Mouse (Mus musculus) ES-Bruce4 (cell line): ENCODE measurements around the gene Cped1. TPM values are rescaled to one million over a fixed set of nuclear protein-coding genes. Genes with fewer than 3 reads are reported as not detected.

ENCODE experiments used
- H3K27ac ChIP-seq: 2 replicates; pipeline ENCODE4 v1.5.1; 2012; ENCODE audit warnings: low read length, inconsistent platforms; ENCODE audit not compliant: insufficient read depth
- H3K27me3 ChIP-seq: 2 replicates; pipeline ENCODE4 v1.6.1; 2012; ENCODE audit warnings: mild to moderate bottlenecking, low read length, inconsistent platforms; ENCODE audit not compliant: control insufficient read depth, poor library complexity, insufficient read depth, severe bottlenecking
- H3K36me3 ChIP-seq: 2 replicates; pipeline ENCODE4 v1.6.1; 2012; ENCODE audit warnings: inconsistent platforms, mild to moderate bottlenecking, low read length, moderate library complexity; ENCODE audit not compliant: control insufficient read depth, poor library complexity, insufficient read depth, severe bottlenecking
- H3K4me1 ChIP-seq: one replicate; pipeline ENCODE4 v1.8.1; 2011; ENCODE audit warnings: low read length; ENCODE audit not compliant: control insufficient read depth, insufficient read depth
- H3K4me3 ChIP-seq: 2 replicates; pipeline ENCODE4 v1.5.1; 2011; ENCODE audit warnings: low read depth, mild to moderate bottlenecking, low read length
- H3K9ac ChIP-seq: 2 replicates; pipeline ENCODE4 v1.6.1; 2012; ENCODE audit warnings: low read depth, mild to moderate bottlenecking, inconsistent platforms; ENCODE audit not compliant: poor library complexity, severe bottlenecking
- H3K9me3 ChIP-seq: replicated peaks from 2 replicates; pipeline ENCODE4 v1.6.1; 2012; ENCODE audit warnings: mild to moderate bottlenecking, low read length, inconsistent platforms; ENCODE audit not compliant: control insufficient read depth, poor library complexity, insufficient read depth, severe bottlenecking
- CTCF ChIP-seq: IDR thresholded peaks from one replicate; pipeline ENCODE4 v1.8.1; 2011; ENCODE audit warnings: low read depth, low read length
- EP300 ChIP-seq: IDR thresholded peaks from 2 replicates; pipeline ENCODE4 v1.6.1; 2011; ENCODE audit warnings: low read depth, low read length; ENCODE audit not compliant: insufficient read depth
- POLR2A ChIP-seq: IDR thresholded peaks from one replicate; pipeline ENCODE4 v1.8.1; 2011; ENCODE audit warnings: low read length; ENCODE audit not compliant: insufficient read depth
- polyA plus RNA-seq: library from polyadenylated mRNA; stranded (reverse); fragments of >200 nt; gene quantifications from 2 replicates; pipeline ENCODE4 v1.2.4, GENCODE M21; 2011; ENCODE audit warnings: low read depth; ENCODE audit not compliant: missing spikeins, insufficient read depth, insufficient read length

Gene Cped1
- polyA plus RNA-seq, 1 experiment, result 0.90 TPM

DNA sequence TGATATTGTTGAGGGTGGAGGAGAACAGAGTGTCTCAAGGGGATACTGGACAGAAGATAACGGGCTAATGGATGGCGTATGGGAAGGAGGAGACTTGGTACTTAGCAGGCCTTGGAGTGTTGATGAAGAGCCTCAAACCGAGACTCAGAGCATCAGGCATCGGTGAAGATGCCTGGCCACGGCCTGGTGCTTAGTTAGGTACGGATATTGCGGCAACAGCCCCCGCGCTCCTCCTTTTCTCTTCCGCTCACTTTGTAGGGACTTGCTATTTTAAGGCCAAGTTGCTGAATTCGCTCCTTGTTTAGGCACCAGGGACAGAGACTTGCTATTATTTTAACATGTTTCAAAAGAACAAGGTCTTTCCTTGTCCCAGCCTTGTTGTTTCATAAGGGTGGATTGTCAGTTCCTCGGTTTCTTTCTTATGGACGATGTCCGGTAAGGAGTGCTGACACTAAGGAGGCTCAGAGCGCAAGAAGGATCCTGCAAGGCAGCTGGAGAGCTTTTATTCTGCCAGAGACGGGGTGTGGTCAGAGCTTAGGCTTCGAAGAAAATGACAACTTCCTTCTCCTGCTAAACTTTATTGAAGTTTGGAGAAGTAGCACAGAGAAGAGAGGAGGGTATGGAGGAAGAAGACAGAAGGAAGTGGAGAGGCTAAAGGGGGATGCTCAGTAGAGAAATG lies 16.9 kb downstream of the Cped1 start:
- no peaks in the 10 kb centered on the region for H3K9me3 ChIP-seq
- no peaks in the 10 kb centered on the region for H3K27me3 ChIP-seq
- no peak for TF ChIP-seq CTCF
- no peak for TF ChIP-seq POLR2A
- no peak for TF ChIP-seq EP300
- no peak overlapping the region for H3K9ac ChIP-seq
- H3K4me1 ChIP-seq, result peaks cover 2% of the 10 kb centered on the region
- no peak overlapping the region for H3K27ac ChIP-seq
- H3K4me3 ChIP-seq, result no peak overlapping the region
- H3K36me3 ChIP-seq, result no peaks in the 10 kb centered on the region

DNA sequence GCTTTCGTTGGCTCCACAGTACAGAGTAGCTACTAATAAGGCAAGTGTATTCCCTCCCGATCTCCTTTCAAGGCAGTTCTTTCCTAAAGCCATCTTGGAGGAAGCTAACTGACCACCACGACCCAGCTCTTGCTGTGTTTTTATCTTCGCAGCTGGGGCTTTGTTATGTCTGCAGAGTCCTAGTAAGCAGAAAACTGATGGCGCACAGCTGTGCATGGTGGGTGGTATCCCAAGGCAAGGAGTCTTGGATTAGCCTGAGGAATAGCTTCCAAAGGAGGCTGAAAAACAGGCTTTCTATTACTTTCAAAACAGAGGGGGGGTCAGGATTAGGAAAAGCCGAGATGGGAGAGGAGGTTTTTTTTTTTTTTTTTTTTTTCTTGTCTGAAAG lies 17.5 kb downstream of the Cped1 start:
- Histone ChIP-seq H3K4me1 (peaks cover 4% of the 10 kb centered on the region), H3K9me3 (no peaks in the 10 kb centered on the region), H3K4me3 (no peak overlapping the region), H3K27me3 (no peaks in the 10 kb centered on the region), H3K9ac (no peak overlapping the region), H3K27ac (no peak overlapping the region), H3K36me3 (no peaks in the 10 kb centered on the region)
- TF ChIP-seq CTCF, result no peak
- no peak for TF ChIP-seq POLR2A
- no peak for TF ChIP-seq EP300

DNA sequence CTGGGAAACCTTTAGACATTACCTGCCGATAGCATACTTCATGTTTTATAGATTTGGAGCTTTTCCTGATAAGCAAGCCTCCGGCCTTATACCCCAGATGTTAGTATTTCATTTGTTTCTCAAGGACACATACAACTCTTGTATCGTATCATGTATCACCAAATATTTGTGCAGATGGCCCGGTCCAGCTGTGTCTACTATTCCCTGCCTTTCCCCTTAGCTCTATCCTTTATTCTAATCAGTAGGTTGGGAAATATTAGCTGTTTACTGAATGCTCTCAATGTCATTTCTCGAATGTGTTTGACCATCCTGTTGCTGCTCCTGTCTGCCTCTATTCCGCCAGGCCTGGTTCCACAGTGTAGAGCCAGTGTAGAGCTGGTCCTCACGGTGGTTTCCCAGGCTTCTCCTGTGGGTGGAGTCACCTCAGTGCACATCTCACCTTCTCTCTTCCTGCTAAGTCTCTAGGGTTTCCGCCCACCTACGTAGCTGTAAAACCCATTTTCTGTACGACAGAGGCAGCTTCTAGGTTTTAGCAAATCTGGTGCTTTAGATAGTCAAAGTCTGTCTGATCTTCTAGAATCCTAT lies 18.3 kb downstream of the Cped1 start:
- Histone ChIP-seq H3K9ac (no peak overlapping the region), H3K9me3 (no peaks in the 10 kb centered on the region), H3K4me1 (peaks cover 4% of the 10 kb centered on the region), H3K27ac (no peak overlapping the region), H3K36me3 (no peaks in the 10 kb centered on the region), H3K4me3 (no peak overlapping the region), H3K27me3 (no peaks in the 10 kb centered on the region; the same call in 1 of the 2 replicates)
- TF ChIP-seq CTCF, result no peak
- TF ChIP-seq EP300, result no peak

GRCm38 (mm10) chr6:22008346-22008745 lies 22.6 kb downstream of the Cped1 start:
- no peak for TF ChIP-seq EP300
- TF ChIP-seq CTCF, result no peak
- no peak for TF ChIP-seq POLR2A
- Histone ChIP-seq H3K27ac (no peak overlapping the region), H3K4me1 (peaks cover 4% of the 10 kb centered on the region), H3K4me3 (no peak overlapping the region), H3K9me3 (no peaks in the 10 kb centered on the region), H3K36me3 (no peaks in the 10 kb centered on the region), H3K27me3 (no peaks in the 10 kb centered on the region; the same call in 1 of the 2 replicates), H3K9ac (no peak overlapping the region)

GRCm38 (mm10) chr6:22010258-22010657 lies 24.5 kb downstream of the Cped1 start:
- H3K4me1 ChIP-seq, result peaks cover 2% of the 10 kb centered on the region
- H3K36me3 ChIP-seq, result no peaks in the 10 kb centered on the region
- no peak overlapping the region for H3K27ac ChIP-seq

DNA sequence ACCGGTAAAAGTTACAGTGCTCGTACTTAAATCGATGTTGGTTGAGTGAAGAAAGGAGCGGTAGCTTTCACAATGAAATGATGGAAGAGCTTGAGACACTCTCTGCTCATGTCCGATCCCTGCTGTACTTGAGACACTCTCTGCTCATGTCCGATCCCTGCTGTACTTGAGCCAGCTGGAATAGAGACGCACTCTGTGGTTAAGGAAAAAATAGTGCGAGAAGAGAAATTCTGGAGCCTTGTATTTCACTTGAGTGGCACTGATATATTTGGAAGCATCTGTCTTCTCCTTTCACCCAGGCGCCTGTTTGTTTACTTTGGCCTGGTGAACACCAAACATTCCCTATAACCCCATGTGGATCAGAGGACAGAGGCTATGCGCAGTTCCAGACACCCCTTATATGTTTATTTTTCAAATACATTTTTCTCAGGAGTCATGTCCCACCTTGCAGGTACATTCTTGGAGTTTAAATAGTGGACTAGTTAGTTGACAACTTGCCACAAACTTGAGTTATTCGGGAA lies 25.1 kb downstream of the Cped1 start:
- Histone ChIP-seq H3K9me3 (no peaks in the 10 kb centered on the region), H3K27ac (no peak overlapping the region), H3K4me1 (peaks cover 2% of the 10 kb centered on the region), H3K9ac (no peak overlapping the region), H3K36me3 (no peaks in the 10 kb centered on the region), H3K4me3 (no peak overlapping the region), H3K27me3 (no peaks in the 10 kb centered on the region; the same call in 1 of the 2 replicates)
- TF ChIP-seq EP300, result no peak
- TF ChIP-seq POLR2A, result no peak
- TF ChIP-seq CTCF, result no peak

More at GRCm38 (mm10) chr6:22010258-22010657, 24.5 kb downstream of the Cped1 start:
- Histone ChIP-seq H3K9me3 (no peaks in the 10 kb centered on the region), H3K9ac (no peak overlapping the region), H3K27me3 (no peaks in the 10 kb centered on the region; the same call in 1 of the 2 replicates), H3K4me3 (no peak overlapping the region)
- TF ChIP-seq CTCF (no peak), POLR2A (no peak), EP300 (no peak)
